Mouse (Mus musculus): ENCODE data around the gene Rbmxl1.

- TF ChIP-seq GATA1 (IDR thresholded peaks at IDR 0.05; ENCODE audit: borderline replicate concordance, low read length) (no peak), FLI1 (IDR thresholded peaks at IDR 0.05; ENCODE audit: low read length) (no peak)
Measured at GRCm38 (mm10) chr8:78508719-78509272, at the start of gene Rbmxl1.

Measured in megakaryocyte, embryonic 14.5 days (primary cell).